Mouse (Mus musculus) mesoderm, embryonic 11.5 days (tissue): ENCODE results near the gene Gm21987.
"Not testable (repeated sequence)": the region's sequence is repeated elsewhere in the genome, so short reads cannot be mapped to it uniquely, and the experiment has no call there.

Experiments used
- DNase-seq: peaks from one replicate; pipeline ENCODE4 v3.0.0-alpha.2; 2012; ENCODE audit warnings: low read depth, low spot score

Gene Gm21987

DNA sequence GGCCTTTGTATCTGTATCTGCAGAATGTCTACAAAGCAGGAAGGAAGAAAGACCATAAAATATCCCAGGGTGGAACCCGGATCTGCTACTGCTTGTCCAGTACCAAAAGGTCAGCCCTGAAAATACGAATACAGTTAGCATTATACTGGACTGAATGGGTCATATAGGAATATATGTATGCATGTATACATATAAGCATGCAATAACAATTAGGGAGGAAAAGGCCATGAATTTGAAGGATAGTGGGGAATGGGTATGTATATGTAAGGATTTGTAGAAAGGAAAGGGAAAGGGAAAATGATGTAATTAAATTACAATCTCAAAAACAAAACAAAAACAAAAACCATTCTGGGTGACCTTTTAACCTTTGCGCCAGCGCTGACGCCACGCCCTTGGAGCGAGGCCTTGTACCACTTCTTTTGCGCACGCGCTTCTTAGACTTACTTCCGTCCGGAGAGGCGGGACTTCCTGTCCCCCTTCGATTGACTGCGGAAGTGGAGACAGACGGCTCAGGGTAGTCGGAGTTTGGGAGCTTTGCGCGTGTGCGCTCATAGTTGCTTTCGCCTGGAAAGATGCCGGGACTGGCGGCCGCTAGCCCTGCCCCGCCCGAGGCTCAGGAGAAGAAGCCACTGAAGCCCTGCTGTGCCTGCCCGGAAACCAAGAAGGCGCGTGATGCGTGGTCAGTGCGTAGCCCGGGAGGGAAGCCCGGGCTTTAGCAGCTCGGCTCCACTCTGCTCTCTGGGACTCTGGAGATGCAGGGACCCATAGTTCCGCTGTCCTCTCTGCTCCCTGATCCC, at the start of gene Gm21987, which contains the start of gene Cox17:
Gm21987 (plus strand) TSS at position 512 of the 797 bp plus-strand sequence.
Cox17 (plus strand) TSS at position 463 of the 797 bp plus-strand sequence.
- DNase-seq, result peak; percentile 93

DNA sequence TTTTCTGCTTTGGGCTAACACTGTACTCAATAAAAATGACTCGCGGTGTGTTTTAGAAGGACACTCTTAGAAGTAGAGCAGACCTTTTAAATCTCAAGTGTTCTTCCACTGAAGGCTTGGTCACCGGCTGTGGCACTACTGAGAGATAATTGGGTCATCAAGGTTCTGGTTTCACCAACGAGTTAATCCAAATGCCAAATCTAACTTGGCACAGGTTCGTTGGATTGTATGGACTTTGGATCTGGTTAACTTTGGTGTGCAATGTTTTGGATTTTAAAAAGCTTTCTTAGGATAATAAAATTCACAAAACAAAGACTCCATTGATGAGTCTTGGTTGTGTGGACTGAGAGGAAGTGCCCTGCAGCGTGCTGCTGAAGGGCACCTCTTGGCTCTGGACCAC, 48.4 kb upstream of the Gm21987 start:
- no peak for DNase-seq

DNA sequence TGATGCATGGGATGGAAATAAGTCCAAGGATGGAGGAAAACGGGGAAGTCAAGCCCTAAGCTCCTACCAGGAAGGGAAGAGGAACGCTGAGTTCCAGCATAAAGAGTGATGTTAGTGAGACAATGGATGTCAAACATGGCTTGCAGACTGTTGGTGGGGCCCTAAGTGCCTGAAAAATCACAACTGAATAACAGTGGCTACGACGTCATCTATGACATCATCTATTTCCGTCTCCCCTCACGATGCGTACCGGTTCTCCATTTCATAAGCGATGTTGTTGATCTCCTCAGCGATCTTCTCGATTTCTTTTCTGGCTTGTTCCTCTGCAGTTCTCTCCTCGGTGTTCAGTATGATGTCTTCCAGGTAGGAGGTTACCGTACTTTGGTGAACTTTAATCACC, 44.5 kb upstream of the Gm21987 start:
- DNase-seq, result no peak

DNA sequence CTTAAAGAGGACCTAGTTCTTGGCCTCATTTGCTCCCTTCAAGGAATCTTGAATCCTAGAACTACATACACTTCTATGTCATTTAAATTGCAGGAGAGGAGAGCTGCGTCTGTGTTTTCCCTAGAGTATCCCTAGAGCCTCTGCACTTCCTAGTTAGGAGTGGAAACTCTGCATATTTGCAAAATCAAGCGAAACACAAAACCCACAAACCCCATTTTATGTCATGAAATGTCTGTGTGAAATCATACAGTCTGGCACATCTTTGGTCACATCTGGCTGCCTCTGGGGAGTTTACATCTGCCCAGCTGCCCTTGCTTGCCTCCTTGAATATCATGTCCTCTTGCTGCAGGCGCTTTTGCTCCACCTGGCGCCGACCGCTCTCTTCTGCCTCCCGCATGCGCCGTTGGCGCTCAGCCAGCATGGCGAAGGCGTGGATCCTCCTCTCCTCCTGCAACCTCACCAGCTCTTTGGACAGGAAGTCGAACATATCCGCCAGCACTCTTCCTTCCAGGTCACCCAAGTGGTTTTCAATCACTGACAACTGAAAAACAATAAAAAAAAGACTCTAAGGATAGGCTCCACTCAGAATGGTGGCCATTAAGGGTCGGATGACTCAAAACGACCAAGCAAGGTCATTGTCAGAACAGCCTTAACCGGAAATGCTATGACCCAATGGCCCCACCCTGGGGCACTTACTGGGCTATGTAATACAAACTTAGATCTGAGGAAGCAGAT, 42.2 kb upstream of the Gm21987 start:
- DNase-seq, result peak; percentile 37

DNA sequence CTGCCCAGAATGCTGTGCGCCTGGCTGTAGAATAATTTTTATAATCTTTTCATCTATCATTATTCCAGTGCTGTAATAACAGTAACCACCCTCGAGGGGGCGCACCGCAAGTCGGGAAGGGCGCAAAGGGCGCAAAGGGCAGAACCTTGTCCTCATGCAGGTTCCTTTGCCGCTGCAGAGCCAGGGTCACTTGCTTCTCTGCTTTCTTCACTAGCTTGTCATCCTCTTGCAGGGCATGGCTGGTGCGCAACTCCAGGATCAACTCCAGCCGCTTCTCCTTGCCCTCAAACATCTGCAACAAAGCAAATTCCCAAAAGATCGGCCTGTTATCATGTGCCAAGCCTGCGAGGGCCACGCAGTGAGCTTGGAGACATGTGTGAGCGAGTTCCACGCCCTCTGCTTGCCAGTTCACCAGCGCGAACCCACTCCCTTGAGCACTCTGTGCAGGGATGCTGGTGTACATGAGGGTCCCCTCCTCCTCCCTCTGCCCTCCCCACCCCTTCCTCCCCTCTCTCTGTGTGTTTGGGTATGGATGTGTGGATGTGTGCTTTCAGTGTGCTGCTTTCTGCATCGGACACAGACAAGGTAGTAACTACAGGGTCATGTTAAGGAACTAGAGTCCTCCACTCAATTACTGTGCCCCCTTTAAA, 40.1 kb upstream of the Gm21987 start:
- DNase-seq, result no peak

DNA sequence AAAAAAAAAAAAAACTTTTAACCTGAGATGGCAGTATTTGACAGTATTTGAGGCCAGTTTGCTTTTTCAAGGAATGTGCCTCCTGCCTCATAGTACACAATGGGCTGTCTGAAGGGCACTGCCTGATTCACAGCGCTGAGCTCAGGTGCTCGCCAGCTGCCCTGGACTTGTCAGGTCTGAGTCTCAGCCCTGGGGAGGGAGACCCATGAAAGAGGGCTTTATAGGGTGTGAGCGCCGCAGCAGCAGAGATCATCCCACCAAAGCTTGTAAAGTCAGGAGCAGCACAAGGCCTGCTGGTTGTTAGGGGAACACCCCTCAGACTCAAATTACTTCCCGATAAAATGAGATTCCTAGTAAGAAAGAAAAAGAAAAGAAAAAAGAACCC, 39.6 kb upstream of the Gm21987 start:
- DNase-seq, result no peak

DNA sequence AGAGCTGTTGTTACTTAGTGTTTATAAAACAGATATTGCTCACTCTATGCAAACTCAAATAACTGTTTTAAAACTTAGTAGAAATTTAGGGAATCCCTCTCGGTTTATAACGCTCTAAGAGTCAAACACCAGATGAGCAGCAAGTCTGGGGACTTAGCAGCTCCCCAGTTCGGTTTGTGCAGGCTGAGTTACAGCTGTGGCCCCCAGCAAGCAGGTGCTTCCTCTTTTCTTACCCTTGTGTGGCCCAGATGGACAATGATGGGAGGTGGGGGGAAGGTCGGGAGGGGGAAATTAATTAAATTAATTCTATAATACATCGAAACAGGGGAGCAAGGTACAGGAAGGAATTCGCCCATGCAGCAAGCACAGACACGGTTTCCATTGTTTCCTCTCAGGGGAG, 39.2 kb upstream of the Gm21987 start:
- no peak for DNase-seq

DNA sequence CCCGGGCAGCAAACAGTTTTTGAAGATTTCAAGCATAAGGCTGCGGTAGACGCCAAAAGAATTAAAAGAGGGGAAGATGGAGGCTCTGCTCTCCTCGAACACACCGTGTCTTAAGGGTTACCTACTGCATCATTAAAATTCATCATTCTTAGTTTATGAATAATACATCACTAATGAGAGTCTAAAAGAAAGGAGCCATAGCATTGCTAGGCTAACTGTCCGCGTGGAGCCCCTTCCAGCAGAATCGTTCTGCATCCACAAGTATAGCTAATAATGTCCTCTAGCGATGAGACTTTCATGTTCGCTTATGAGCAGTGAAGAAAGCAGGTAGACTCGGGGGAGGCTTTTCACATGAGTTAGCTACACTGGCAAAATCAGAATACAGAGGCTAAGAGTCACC, 38.6 kb upstream of the Gm21987 start:
- DNase-seq, result no peak

DNA sequence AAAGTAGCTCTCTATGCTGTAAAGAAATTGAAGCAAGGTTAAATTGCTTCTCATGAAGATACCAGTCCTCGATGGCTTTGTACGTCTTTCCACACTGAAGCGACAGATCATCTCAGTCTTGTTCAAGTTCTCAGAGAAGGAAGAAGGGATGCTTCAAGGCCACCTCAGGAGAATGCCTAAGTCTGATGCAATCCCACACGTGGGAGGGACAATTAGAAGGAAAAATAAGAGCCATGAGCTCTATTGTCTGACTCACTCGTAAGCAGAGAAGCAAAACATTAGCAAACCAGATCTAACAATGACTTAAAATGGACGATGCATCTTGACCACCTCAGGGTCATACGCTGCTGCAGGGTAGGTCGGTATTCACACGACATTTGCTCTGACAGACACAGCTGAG, 28.3 kb upstream of the Gm21987 start:
- no peak for DNase-seq

DNA sequence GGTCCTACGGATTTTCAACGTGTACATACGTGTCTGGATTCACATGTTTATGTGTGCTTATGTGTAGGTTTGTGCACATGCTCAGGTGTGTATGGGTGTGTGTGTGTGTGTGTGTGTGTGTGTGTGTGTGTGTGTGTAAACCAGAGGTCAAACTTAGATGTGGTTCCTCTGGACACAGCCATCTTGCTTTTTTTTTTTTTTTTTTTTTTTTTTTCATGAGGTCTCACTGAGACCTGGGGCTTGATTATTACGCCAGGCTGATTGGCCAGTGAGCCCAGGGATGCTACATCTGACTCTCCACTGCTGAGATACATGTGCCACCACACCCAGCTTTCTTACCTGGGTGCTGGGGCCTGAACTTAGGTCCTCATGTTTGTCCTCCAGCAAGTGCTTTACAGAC, 27.8 kb upstream of the Gm21987 start:
- DNase-seq, result no peak

DNA sequence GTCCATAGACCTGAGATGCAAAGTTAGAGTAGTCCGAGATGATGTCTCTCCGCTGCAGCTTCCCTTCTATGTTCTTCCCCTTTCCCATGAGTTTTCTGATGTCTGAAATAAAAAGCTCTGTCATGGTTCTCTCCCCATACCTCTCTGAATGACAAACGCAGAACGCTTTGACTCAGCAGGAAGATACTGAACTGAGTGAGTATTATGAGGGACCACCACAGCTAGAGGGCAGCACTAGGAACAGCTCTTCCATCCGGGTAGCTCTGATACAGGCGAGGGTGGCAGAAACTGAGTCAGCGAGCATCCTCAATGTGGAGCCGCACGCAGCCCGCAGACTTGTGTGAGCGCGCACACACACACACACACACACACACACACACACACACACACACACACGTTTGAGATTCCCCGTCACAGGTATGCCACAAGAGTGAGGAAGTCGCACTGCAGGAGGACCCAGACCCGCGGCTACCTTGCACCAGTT, 25.3 kb upstream of the Gm21987 start:
- DNase-seq, result peak; percentile 59

DNA sequence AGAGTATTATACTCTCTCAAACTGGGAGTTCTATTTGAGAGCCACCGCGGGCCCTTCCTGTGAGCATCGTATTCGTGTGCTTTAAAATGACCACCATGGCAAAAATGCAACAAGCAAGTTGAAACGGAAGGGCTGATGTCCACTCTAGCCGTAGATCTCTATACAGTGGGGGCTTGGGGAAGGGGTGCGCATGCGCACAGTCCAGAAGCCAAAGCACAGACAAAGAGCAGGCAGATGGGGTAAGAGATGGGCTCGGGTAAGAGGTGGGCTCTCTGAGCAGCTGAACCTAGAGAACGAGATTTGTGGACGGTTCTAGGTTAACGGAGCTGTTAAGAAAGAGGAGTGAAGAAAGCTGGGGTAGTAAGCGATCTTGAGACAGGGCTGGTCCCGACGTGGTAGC, 22.5 kb upstream of the Gm21987 start:
- no peak for DNase-seq

DNA sequence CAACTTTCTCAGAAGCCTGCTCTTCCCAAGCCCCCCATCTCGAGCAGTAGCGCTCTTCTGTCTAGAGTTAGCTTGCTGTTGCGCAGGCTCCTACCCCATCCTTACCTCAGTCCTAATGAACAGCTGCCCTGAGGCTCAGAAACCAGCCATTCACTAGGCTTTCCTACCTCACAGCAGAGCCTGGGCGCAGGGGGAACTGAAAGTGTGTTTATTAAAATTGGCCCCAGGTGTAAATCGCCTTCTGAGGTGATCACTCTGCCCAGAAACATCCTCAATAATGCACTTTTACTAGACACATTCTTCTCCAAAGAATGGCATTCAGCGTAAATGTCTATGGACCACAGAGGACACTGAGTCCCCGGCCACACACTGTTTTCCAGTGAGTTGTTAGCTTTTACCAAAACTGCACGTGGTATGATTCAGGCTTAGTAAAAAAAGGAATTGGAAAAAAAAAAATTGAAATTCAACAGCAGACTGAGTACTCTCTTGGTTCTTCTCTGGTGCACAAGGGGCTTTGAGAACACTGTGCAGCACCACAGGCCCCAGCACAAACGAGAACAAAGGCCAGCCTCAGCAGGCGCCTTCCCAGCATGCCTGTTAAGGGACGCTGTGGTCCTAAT, 20.0 kb upstream of the Gm21987 start:
- DNase-seq, result no peak

DNA sequence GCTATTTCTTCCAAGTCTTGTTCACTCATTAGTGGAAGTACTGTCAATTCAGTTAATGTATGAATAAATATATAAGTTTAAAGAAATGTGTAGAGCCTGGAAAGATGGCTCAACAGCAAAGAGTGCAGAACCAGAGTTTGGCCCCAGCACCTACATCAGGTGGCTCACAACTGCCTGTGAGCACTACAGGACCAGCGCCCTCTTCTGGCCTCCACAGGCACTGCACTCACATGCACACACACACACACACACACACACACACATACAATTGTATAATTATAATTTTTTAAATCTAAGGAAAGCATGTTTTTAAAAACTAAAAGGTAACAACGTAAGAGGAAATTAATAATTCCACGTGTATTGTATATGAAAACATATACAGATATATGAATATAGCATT, 17.5 kb upstream of the Gm21987 start:
- no peak for DNase-seq

DNA sequence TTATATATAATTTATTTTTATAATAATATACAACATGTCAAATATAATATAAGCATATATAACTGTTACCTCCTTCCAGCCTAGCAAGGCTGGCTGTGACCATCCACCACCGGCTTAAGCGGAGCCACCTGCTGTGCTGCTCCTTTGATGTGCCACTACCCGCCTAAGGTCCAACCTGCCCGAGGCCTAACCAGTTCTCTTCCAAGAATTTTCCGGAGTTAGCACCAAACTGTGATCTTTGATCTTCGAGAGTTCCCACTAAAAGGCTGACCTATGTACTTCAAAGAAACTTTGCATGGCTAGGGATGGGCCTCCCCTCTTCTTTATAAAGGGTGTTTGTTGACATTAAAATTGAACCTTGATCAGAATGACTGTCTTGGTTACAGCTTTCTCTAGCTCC, 12.4 kb upstream of the Gm21987 start:
- DNase-seq, result no peak

DNA sequence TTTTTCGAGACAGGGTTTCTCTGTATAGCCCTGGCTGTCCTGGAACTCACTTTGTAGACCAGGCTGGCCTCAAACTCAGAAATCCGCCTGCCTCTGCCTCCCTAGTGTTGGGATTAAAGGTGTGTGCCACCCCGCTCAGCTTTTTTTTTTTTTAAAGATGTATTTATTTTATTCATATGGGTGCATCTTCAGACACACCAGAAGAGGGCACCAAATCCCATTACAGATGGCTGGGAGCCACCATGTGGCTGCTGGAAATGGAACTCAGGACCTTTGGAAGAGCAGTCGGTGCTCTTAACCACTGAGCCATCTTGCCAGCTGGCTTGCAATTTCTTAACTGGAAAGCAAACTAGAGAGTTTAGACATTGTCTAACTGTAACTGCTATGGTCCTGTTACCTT, 8.8 kb upstream of the Gm21987 start:
- not testable (repeated sequence) for DNase-seq

DNA sequence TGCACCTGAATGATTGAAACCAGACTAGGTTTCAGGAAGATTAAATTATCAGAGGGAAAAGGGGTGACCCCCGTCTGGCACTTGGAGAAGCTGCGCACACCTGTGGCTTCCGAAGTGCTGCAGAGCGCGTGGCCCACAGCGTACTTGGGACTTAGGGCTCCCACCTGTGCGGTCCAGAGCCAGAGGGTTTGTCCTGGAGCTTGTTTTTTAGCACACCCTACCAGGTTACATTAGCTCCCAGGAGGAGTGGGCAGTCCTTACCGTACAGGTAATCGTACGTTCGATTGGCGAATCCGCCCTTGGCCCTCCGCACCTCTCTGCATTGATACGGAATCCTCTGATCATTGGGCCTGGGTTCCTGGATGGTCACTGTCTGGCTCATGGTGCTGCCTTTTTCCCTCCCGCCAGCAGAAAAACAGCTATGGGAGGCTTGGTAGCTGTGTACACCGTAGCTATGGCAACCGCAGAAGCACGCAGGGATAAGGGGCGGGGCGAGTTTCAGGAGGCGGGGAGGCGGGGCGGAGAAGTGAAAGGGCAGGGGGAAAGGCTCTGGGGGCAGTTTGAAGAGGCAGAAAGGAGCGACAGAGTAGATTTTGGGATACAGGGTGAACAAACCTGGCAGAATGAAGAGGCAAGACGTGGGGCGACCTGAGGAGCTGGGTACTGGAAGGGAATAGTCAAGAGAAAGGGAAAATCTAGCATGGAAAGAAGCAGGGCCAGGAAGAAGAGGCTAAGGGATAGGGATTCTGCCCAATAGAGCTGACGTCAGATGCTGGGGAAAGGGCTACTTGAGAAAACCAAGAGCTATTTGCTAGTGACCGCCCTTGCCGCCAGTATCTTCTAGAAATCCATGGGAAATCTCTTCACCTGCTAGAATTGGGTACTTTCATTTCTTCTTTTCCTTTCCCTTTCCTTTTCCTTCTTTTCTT, 5.2 kb upstream of the Gm21987 start, which contains the start of gene Maats1:
Maats1 (minus strand) TSS at position 748 of the 929 bp plus-strand sequence.
- DNase-seq, result peak; percentile 88

DNA sequence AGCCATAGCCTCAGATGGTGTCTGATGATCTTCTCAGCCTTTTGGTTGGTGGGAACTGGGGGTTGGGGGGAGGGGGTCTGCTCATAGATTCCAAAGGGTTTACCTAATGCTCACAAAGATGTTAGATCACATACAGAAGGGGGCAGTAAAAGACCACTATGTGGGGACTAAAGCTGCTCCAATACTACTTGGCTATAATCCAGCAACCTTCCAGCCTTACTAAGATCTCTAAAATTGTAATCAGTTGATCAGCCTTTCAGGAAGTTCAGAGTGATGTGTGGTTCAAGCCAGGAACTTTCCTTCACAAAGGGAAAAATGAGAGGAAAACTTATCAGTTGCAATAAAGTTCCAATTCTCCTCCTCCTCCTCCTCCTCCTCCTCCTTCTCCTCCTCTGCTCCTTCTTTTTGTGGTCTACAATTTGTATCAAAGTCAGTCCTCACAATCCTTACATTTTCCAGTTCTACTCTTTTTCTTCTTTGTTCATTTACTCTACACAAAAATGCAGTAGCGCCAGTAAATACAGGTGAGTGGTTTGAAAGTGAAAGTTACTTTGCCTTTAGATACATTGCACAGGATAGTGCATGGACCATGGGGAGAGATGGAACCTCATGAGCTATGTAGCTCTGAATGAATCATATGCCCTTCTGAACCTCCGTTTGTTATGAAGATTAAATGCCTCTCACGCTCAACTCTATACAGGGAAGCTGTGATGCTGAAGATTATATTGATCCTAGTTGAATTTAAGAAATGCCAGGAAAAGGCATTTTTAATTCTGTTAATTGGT, 1.7 kb upstream of the Gm21987 start:
- peak; percentile 63 for DNase-seq

DNA sequence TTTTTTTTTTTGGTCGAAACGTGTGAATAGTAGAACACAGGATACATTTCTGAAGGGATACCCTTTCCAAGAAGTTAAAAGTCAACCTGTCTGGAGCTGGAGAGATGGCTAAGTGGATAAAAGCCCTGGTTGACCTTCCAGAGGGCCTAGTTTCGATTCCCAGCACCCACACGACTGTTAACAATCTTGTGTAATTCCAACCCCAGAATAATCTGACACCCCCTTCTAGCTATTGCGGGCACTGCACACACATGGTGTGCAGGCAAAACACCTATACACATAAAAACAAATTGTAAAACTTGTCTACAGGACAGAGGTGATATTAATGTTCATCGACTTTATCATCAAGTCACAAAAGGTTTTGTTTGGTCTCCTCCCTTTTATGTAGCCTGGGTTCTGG, 748 bp downstream of the Gm21987 start:
- no peak for DNase-seq

DNA sequence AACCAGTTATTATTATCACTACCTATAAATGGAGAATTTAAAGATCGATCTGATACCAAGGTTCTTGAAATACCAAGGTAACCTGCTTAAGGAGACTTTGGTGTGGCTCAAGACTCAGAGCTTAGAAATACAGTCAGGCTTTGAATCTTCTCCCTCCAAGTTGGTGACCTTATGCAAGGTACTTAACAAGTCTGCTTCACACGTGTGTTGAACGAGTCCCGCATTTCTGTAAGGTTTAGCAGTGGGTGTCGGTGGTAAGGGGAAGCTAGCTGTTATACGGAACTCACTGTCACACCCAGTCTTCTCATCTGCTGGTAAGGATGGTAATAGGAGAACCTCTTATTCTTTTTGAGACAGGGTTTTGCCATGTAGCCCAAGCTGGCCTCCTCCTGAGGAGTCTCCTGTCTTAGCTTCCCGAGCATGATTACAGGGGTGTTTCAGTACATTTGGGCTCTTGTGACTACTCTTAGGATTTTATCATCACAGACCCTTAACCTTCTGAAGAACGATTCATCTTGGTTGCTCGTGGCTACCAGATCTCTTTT, 1.4 kb downstream of the Gm21987 start:
- DNase-seq, result no peak
